7 mouse cellular contexts compared by ENCODE assay signal in the genomic region with DNA sequence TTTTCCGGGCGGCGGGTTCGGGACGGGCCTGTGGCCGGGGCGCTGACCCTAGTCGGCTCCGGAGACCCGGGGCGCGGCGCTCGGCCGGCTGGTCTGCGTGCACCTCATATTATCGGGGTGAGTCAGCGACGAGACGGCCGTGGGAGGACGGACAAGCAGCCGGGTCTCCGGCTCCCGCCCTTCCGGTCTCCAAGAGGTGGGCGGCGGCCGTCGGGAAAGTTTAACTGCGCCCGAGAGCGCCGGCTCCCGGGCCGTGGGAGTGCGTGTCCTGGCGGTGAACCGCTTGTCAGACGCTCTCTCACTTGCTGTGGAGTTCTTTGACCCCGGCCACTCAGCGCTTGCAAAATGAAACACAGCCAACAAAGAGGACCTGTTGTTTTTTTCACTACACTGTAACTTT. TPM values are rescaled to one million over a fixed set of nuclear protein-coding genes. Genes with fewer than 3 reads are reported as not detected.
DNase-seq lines count a peak whose midpoint lies in the region; ATAC-seq lines count a peak whose summit lies in the region.

No protein-coding gene starts in this region.

- H3K27ac ChIP-seq in embryonic facial prominence, embryonic 14.5 days (replicated peaks; ENCODE audit: low read depth, low read length): peak overlapping the region; percentile 78
- H3K27ac ChIP-seq in limb, embryonic 12.5 days: peak overlapping the region; percentile 72
- peak overlapping the region; percentile 35; the same call in 1 of the 2 replicates for H3K27ac ChIP-seq in midbrain, embryonic 11.5 days (ENCODE audit: low read depth, low read length)

- no peaks in the 10 kb centered on the region for H3K27me3 ChIP-seq in embryonic facial prominence, embryonic 14.5 days (replicated peaks; ENCODE audit: control insufficient read depth, insufficient read depth, low read length)
- H3K27me3 ChIP-seq in limb, embryonic 12.5 days: no peaks in the 10 kb centered on the region
- peaks cover 2% of the 10 kb centered on the region; the same call in 1 of the 2 replicates for H3K27me3 ChIP-seq in midbrain, embryonic 11.5 days (ENCODE audit: control insufficient read depth, insufficient read depth, low read length)

- H3K9me3 ChIP-seq in embryonic facial prominence, embryonic 14.5 days (ENCODE audit: control insufficient read depth, low read length): no peaks in the 10 kb centered on the region
- no peaks in the 10 kb centered on the region for H3K9me3 ChIP-seq in limb, embryonic 12.5 days
- no peaks in the 10 kb centered on the region for H3K9me3 ChIP-seq in midbrain, embryonic 11.5 days (ENCODE audit: control insufficient read depth, low read length)

- peak overlapping the region; percentile 81 for H3K9ac ChIP-seq in embryonic facial prominence, embryonic 14.5 days (ENCODE audit: low read depth, low read length)
- H3K9ac ChIP-seq in limb, embryonic 12.5 days (replicated peaks): peak overlapping the region; percentile 85
- H3K9ac ChIP-seq in midbrain, embryonic 11.5 days (ENCODE audit: low read length): peak overlapping the region; percentile 78

- ATAC-seq in CD4-positive, CD25-positive, alpha-beta regulatory T cell, adult 4 months: peak; percentile 6
- peak; percentile 45 for ATAC-seq in embryonic facial prominence, embryonic 14.5 days (ENCODE audit: low read depth)
- ATAC-seq in limb, embryonic 12.5 days (ENCODE audit: insufficient number of reproducible peaks, insufficient read depth, low FRiP score, low TSS enrichment, low read depth): peak; percentile 71
- ATAC-seq in midbrain, embryonic 11.5 days (ENCODE audit: low FRiP score): peak; percentile 77

- WGBS in embryonic facial prominence, embryonic 14.5 days: 0% methylated on average over 31 of the region's 42 CpGs
- 0% methylated on average over 42 of the region's 42 CpGs for WGBS in limb, embryonic 12.5 days
- under 1% methylated on average over 42 of the region's 42 CpGs for WGBS in midbrain, embryonic 11.5 days

- peak overlapping the region; percentile 86 for H3K4me3 ChIP-seq in embryonic facial prominence, embryonic 14.5 days (ENCODE audit: low read depth, low read length)
- peak overlapping the region; percentile 87 for H3K4me3 ChIP-seq in limb, embryonic 12.5 days (replicated peaks)
- H3K4me3 ChIP-seq in midbrain, embryonic 11.5 days (ENCODE audit: low read depth, low read length): peak overlapping the region; percentile 93

- intact Hi-C loops in heart, postnatal 14 days (cut with DNase I): loop anchor here (2.0 kb wide), 1 partner anchor 34 kb away; no protein-coding TSS in a partner anchor

- peaks cover 15% of the 10 kb centered on the region for H3K36me3 ChIP-seq in embryonic facial prominence, embryonic 14.5 days (ENCODE audit: control insufficient read depth, insufficient read depth, low read length)
- H3K36me3 ChIP-seq in limb, embryonic 12.5 days: peaks cover 10% of the 10 kb centered on the region; the same call in 1 of the 2 replicates
- no peaks in the 10 kb centered on the region for H3K36me3 ChIP-seq in midbrain, embryonic 11.5 days (ENCODE audit: control insufficient read depth, insufficient read depth, low read length)

- peaks cover 7% of the 10 kb centered on the region for H3K4me1 ChIP-seq in embryonic facial prominence, embryonic 14.5 days (ENCODE audit: control insufficient read depth, insufficient read depth, low read length)
- H3K4me1 ChIP-seq in limb, embryonic 12.5 days (replicated peaks): peaks cover 9% of the 10 kb centered on the region
- peaks cover 6% of the 10 kb centered on the region; the same call in 1 of the 2 replicates for H3K4me1 ChIP-seq in midbrain, embryonic 11.5 days (ENCODE audit: control insufficient read depth, insufficient read depth, low read length)

- peak overlapping the region; percentile 68 for H3K4me2 ChIP-seq in embryonic facial prominence, embryonic 14.5 days (ENCODE audit: low read depth, low read length)
- H3K4me2 ChIP-seq in limb, embryonic 12.5 days: peak overlapping the region; percentile 71
- H3K4me2 ChIP-seq in midbrain, embryonic 11.5 days: peak overlapping the region; percentile 80

- DNase-seq in MN1 (ENCODE audit: low spot score): peak; percentile 71
- DNase-seq in embryonic facial prominence, embryonic 14.5 days (ENCODE audit: low spot score): peak; percentile 41
- DNase-seq in heart, postnatal 14 days: peak; percentile 81 to 83
- DNase-seq in midbrain, embryonic 11.5 days (ENCODE audit: low spot score, missing footprints): no peak
- peak; percentile 89 for DNase-seq in urinary bladder, postnatal 14 days (ENCODE audit: low spot score)

RNA-seq across cellular contexts. Expression of gene Coq10b, which starts 0.4 kb away (rescaled TPM):
- polyA plus RNA-seq in CD4-positive, CD25-positive, alpha-beta regulatory T cell, adult 4 months (2017; shearing (Covaris generic)): 10 to 100 TPM; 14.8 to 18.2 TPM
- polyA plus RNA-seq in embryonic facial prominence, embryonic 14.5 days (2014; fragmentation: Nextera tagmentation; extraction: Ambion mirVana): 20.1 and 22.7 TPM in 2 replicates
- 10 to 100 TPM; 47.3 to 61.7 TPM for total RNA-seq in heart, postnatal 14 days (2021)
- 21.4 and 22.3 TPM in 2 replicates for polyA plus RNA-seq in limb, embryonic 12.5 days (2016; fragmentation: Nextera tagmentation; extraction: Ambion mirVana)
- 33.8 and 38.3 TPM in 2 replicates for polyA plus RNA-seq in midbrain, embryonic 11.5 days (2014; fragmentation: Nextera tagmentation; extraction: Ambion mirVana)

RNA-seq across cellular contexts. Expression of gene Sf3b1, which starts 25.7 kb away (rescaled TPM):
- 100 to 1,000 TPM; 411 to 495 TPM for polyA plus RNA-seq in CD4-positive, CD25-positive, alpha-beta regulatory T cell, adult 4 months (2017; shearing (Covaris generic))
- polyA plus RNA-seq in embryonic facial prominence, embryonic 14.5 days (2014; fragmentation: Nextera tagmentation; extraction: Ambion mirVana): 275 and 304 TPM in 2 replicates
- 100 to 1,000 TPM; 100 to 106 TPM for total RNA-seq in heart, postnatal 14 days (2021)
- 337 and 360 TPM in 2 replicates for polyA plus RNA-seq in limb, embryonic 12.5 days (2016; fragmentation: Nextera tagmentation; extraction: Ambion mirVana)
- 365 and 366 TPM in 2 replicates for polyA plus RNA-seq in midbrain, embryonic 11.5 days (2014; fragmentation: Nextera tagmentation; extraction: Ambion mirVana)

RNA-seq across cellular contexts. Expression of gene Hspe1, which starts 34.9 kb away (rescaled TPM):
- 100 to 1,000 TPM; 128 to 193 TPM for polyA plus RNA-seq in CD4-positive, CD25-positive, alpha-beta regulatory T cell, adult 4 months (2017; shearing (Covaris generic))
- polyA plus RNA-seq in embryonic facial prominence, embryonic 14.5 days (2014; fragmentation: Nextera tagmentation; extraction: Ambion mirVana): 387 and 459 TPM in 2 replicates
- total RNA-seq in heart, postnatal 14 days (2021): 100 to 1,000 TPM; 125 TPM
- 485 and 512 TPM in 2 replicates for polyA plus RNA-seq in limb, embryonic 12.5 days (2016; fragmentation: Nextera tagmentation; extraction: Ambion mirVana)
- 517 and 525 TPM in 2 replicates for polyA plus RNA-seq in midbrain, embryonic 11.5 days (2014; fragmentation: Nextera tagmentation; extraction: Ambion mirVana)

RNA-seq across cellular contexts. Expression of gene Hspd1, which starts 35.0 kb away (rescaled TPM):
- polyA plus RNA-seq in CD4-positive, CD25-positive, alpha-beta regulatory T cell, adult 4 months (2017; shearing (Covaris generic)): 100 to 1,000 TPM; 145 to 175 TPM
- polyA plus RNA-seq in embryonic facial prominence, embryonic 14.5 days (2014; fragmentation: Nextera tagmentation; extraction: Ambion mirVana): 298 and 311 TPM in 2 replicates
- total RNA-seq in heart, postnatal 14 days (2021): 100 to 1,000 TPM; 331 to 362 TPM
- 378 and 384 TPM in 2 replicates for polyA plus RNA-seq in limb, embryonic 12.5 days (2016; fragmentation: Nextera tagmentation; extraction: Ambion mirVana)
- 409 and 425 TPM in 2 replicates for polyA plus RNA-seq in midbrain, embryonic 11.5 days (2014; fragmentation: Nextera tagmentation; extraction: Ambion mirVana)

Comparison
In these comparisons a context has a peak if more than half of its experiments do, and no peak if none do; other contexts are left out.
1. ATAC-seq: peak in every context shown above with its lines; median percentile 77 in midbrain, embryonic 11.5 days; 71 in limb, embryonic 12.5 days; 45 in embryonic facial prominence, embryonic 14.5 days; 6 in CD4-positive, CD25-positive, alpha-beta regulatory T cell, adult 4 months.